Mouse (Mus musculus) lung, adult 2 months (tissue): ENCODE results near the gene Bsg. TPM values are rescaled to one million over a fixed set of nuclear protein-coding genes. Genes with fewer than 3 reads are reported as not detected.

Experiments used
- DNase-seq: peaks from one replicate; pipeline ENCODE4 v3.0.0; 2022
- H3K4me1 ChIP-seq: fragments of 200-500 bp; 2 replicates; pipeline ENCODE4 v1.6.1; 2011; ENCODE audit warnings: low read length; ENCODE audit not compliant: control insufficient read depth, insufficient read depth
- H3K4me3 ChIP-seq: fragments of 200-500 bp; replicated peaks from 2 replicates; pipeline ENCODE3; 2011; ENCODE audit warnings: low read depth, mild to moderate bottlenecking, control low read depth, low read length; ENCODE audit errors: extremely low read depth
- CTCF ChIP-seq: fragments of 200-500 bp; IDR thresholded peaks from 2 replicates; pipeline ENCODE4 v1.5.1; 2011; ENCODE audit warnings: mild to moderate bottlenecking, low read length, control low read depth; ENCODE audit not compliant: insufficient read depth
- POLR2A ChIP-seq: fragments of 200-500 bp; IDR thresholded peaks from 2 replicates; pipeline ENCODE4 v1.6.1; 2011; ENCODE audit warnings: low read depth, mild to moderate bottlenecking, control low read depth, low read length, borderline replicate concordance; ENCODE audit errors: extremely low read depth
- WGBS: fragments of 180-500 bp; shearing (Covaris S2); methylation state at CpG from one replicate; pipeline ENCODE4 v1.1.7; 2018; 5-methylcytosine and 5-hydroxymethylcytosine counted together
- polyA plus RNA-seq: library from polyadenylated mRNA; depleted of rRNA; stranded (reverse); fragments of >200 nt; gene quantifications from 2 replicates; pipeline ENCODE4 v1.2.3, GENCODE M21; 2012; rRNA removed

Bsg gene
- 684 and 692 TPM in 2 replicates for polyA plus RNA-seq

- under 1% methylated on average over 64 of the region's 65 CpGs for WGBS
- TF ChIP-seq POLR2A: peak; percentile 95
- TF ChIP-seq CTCF: peak; percentile 44
- Histone ChIP-seq H3K4me1 (peaks cover 28% of the 10 kb centered on the region), H3K4me3 (peak within 1 kb of the TSS; percentile 86)
- peak; percentile 96 for DNase-seq
Observed at GRCm38 (mm10) chr10:79704065-79704969, at the start of gene Bsg. TSS of gene Bsg (plus strand) at chr10:79704491.

GRCm38 (mm10) chr10:79654946-79655395 lies 49.3 kb upstream of the Bsg start:
- H3K4me3 ChIP-seq: no peak overlapping the region
- WGBS: 31% methylated on average over 1 of the region's 1 CpGs

GRCm38 (mm10) chr10:79658829-79659228 lies 45.5 kb upstream of the Bsg start:
- DNase-seq: no peak
- H3K4me1 ChIP-seq: no peaks in the 10 kb centered on the region
- 33% methylated on average over 4 of the region's 4 CpGs for WGBS
- no peak overlapping the region for H3K4me3 ChIP-seq
- no peak for TF ChIP-seq CTCF
- TF ChIP-seq POLR2A: no peak

More at GRCm38 (mm10) chr10:79654946-79655395, 49.3 kb upstream of the Bsg start:
- no peak for DNase-seq
- H3K4me1 ChIP-seq: no peaks in the 10 kb centered on the region
- TF ChIP-seq CTCF (no peak), POLR2A (no peak)

GRCm38 (mm10) chr10:79660298-79660697 lies 44.0 kb upstream of the Bsg start:
- 85% methylated on average over 2 of the region's 2 CpGs for WGBS
- Histone ChIP-seq H3K4me1 (no peaks in the 10 kb centered on the region), H3K4me3 (no peak overlapping the region)
- no peak for DNase-seq
- no peak for TF ChIP-seq CTCF

GRCm38 (mm10) chr10:79661861-79662260 lies 42.4 kb upstream of the Bsg start:
- no peaks in the 10 kb centered on the region for H3K4me1 ChIP-seq
- no peak for DNase-seq
- H3K4me3 ChIP-seq: no peak overlapping the region
- TF ChIP-seq CTCF (no peak), POLR2A (no peak)
- 18% methylated on average over 2 of the region's 3 CpGs for WGBS

- peak; percentile 72 for DNase-seq
- no peak for TF ChIP-seq POLR2A
- TF ChIP-seq CTCF: peak; percentile 65
- no peaks in the 10 kb centered on the region for H3K4me1 ChIP-seq
- 15% methylated on average over 13 of the region's 13 CpGs for WGBS
- no peak within 1 kb of the TSS for H3K4me3 ChIP-seq
Observed at GRCm38 (mm10) chr10:79664131-79664665, 40.1 kb upstream of the Bsg start, which contains the start of gene Madcam1. TSS of gene Madcam1 (plus strand) at chr10:79664559.

- WGBS: 79% methylated on average over 8 of the region's 8 CpGs
- Histone ChIP-seq H3K4me1 (peaks cover under 1% of the 10 kb centered on the region; the same call in 1 of the 2 replicates), H3K4me3 (no peak overlapping the region)
- no peak for DNase-seq
- no peak for TF ChIP-seq POLR2A
- TF ChIP-seq CTCF: no peak
Observed at GRCm38 (mm10) chr10:79665051-79665450, 39.2 kb upstream of the Bsg start.

- TF ChIP-seq CTCF: no peak
- TF ChIP-seq POLR2A: no peak
- WGBS: 65% methylated on average over 9 of the region's 9 CpGs
- H3K4me1 ChIP-seq: peaks cover 3% of the 10 kb centered on the region; the same call in 1 of the 2 replicates
- no peak overlapping the region for H3K4me3 ChIP-seq
- DNase-seq: no peak
Observed at GRCm38 (mm10) chr10:79666493-79666892, 37.8 kb upstream of the Bsg start.

- no peak for DNase-seq
- TF ChIP-seq POLR2A (no peak), CTCF (no peak)
- 78% methylated on average over 5 of the region's 5 CpGs for WGBS
- no peak overlapping the region for H3K4me3 ChIP-seq
- peaks cover 3% of the 10 kb centered on the region; the same call in 1 of the 2 replicates for H3K4me1 ChIP-seq
Observed at GRCm38 (mm10) chr10:79668076-79668475, 36.2 kb upstream of the Bsg start.
